ENCODE assay signal across 8 mouse cellular contexts in genomic region chr11:112781994-112782356, GRCm38 (mm10). TPM values are rescaled to one million over a fixed set of nuclear protein-coding genes. Genes with fewer than 3 reads are reported as not detected.
DNase-seq lines count a peak whose midpoint lies in the region; ATAC-seq and TF ChIP-seq lines count a peak whose summit lies in the region.

Gene Sox9 (plus strand): TSS chr11:112782224.

- 0% methylated on average over 15 of the region's 15 CpGs for WGBS in forebrain, embryonic 14.5 days
- WGBS in liver, embryonic 15.5 days (ENCODE audit: insufficient replicate concordance): 1% methylated on average over 15 of the region's 15 CpGs

- no peak for ATAC-seq in G1E (ENCODE audit: extremely low read depth, insufficient number of reproducible peaks, low FRiP score, poor library complexity, severe bottlenecking)
- ATAC-seq in forebrain, embryonic 14.5 days: peak; percentile 91
- 0 out of 2 replicates have a peak, but pooled peaks have one; percentile 44 for ATAC-seq in liver, embryonic 15.5 days (ENCODE audit: insufficient read depth)

- DNase-seq in G1E (ENCODE audit: low spot score): no peak
- peak; percentile 98 for DNase-seq in forebrain, embryonic 14.5 days (ENCODE audit: low spot score)
- DNase-seq in heart, postnatal 10 days: peak; percentile 89
- DNase-seq in kidney, postnatal 4 days: peak; percentile 78 to 88
- DNase-seq in ovary, postnatal 36 days (ENCODE audit: low spot score): peak; percentile 76
- no peak for DNase-seq in T-cell, adult 2 months (ENCODE audit: low spot score)

- no peak for TF ChIP-seq CTCF in G1E (IDR thresholded peaks at IDR 0.05; ENCODE audit: low read depth, low read length)

- no peaks in the 10 kb centered on the region for H3K4me1 ChIP-seq in G1E (ENCODE audit: insufficient read depth, low read depth, low read length)
- peaks cover 3% of the 10 kb centered on the region; the same call in 1 of the 2 replicates for H3K4me1 ChIP-seq in brown adipose tissue, adult 24 weeks (ENCODE audit: control insufficient read depth, insufficient read depth, insufficient read length, low read length)
- H3K4me1 ChIP-seq in forebrain, embryonic 14.5 days (ENCODE audit: control insufficient read depth, insufficient read depth, low read length): peaks cover 20% of the 10 kb centered on the region
- no peaks in the 10 kb centered on the region; the same call in 1 of the 2 replicates for H3K4me1 ChIP-seq in liver, embryonic 15.5 days (replicated peaks)

- H3K9ac ChIP-seq in forebrain, embryonic 14.5 days (ENCODE audit: low read length): peak within 1 kb of the TSS; percentile 76
- no peak within 1 kb of the TSS for H3K9ac ChIP-seq in liver, embryonic 15.5 days

- peaks cover 75% of the 10 kb centered on the region for H3K9me3 ChIP-seq in G1E (replicated peaks)
- no peaks in the 10 kb centered on the region for H3K9me3 ChIP-seq in forebrain, embryonic 14.5 days (replicated peaks; ENCODE audit: control insufficient read depth, low read length)
- no peaks in the 10 kb centered on the region for H3K9me3 ChIP-seq in liver, embryonic 15.5 days (replicated peaks)

- H3K27ac ChIP-seq in brown adipose tissue, adult 24 weeks (replicated peaks; ENCODE audit: low read depth, low read length): peak within 1 kb of the TSS; percentile 23
- peak within 1 kb of the TSS; percentile 87 for H3K27ac ChIP-seq in forebrain, embryonic 14.5 days (ENCODE audit: low read depth, low read length)
- H3K27ac ChIP-seq in liver, embryonic 15.5 days (replicated peaks): no peak within 1 kb of the TSS

- no peaks in the 10 kb centered on the region for H3K36me3 ChIP-seq in G1E (replicated peaks)
- H3K36me3 ChIP-seq in forebrain, embryonic 14.5 days (ENCODE audit: control insufficient read depth, insufficient read depth, low read length): peaks cover 11% of the 10 kb centered on the region
- H3K36me3 ChIP-seq in liver, embryonic 15.5 days (replicated peaks): no peaks in the 10 kb centered on the region

- H3K4me3 ChIP-seq in G1E (ENCODE audit: low read depth, low read length): peak within 1 kb of the TSS; percentile 40; the same call in 1 of the 2 replicates
- H3K4me3 ChIP-seq in brown adipose tissue, adult 24 weeks (ENCODE audit: insufficient read depth, low read depth, low read length): peak within 1 kb of the TSS; percentile 63
- peak within 1 kb of the TSS; percentile 81 for H3K4me3 ChIP-seq in forebrain, embryonic 14.5 days (ENCODE audit: low read depth, low read length)
- H3K4me3 ChIP-seq in liver, embryonic 15.5 days (replicated peaks): peak within 1 kb of the TSS; percentile 45

- peak within 1 kb of the TSS; percentile 98 for H3K4me2 ChIP-seq in forebrain, embryonic 14.5 days (ENCODE audit: low read length)
- H3K4me2 ChIP-seq in liver, embryonic 15.5 days: peak within 1 kb of the TSS; percentile 59

- intact Hi-C loops in heart, postnatal 10 days (cut with DNase I): loop anchor here (2.0 kb wide), 1 partner anchor 383 kb away; no protein-coding TSS in a partner anchor

- no peaks in the 10 kb centered on the region; the same call in 1 of the 2 replicates for H3K27me3 ChIP-seq in G1E (ENCODE audit: insufficient read depth, low read length)
- no peaks in the 10 kb centered on the region; the same call in none of the 2 replicates for H3K27me3 ChIP-seq in forebrain, embryonic 14.5 days (replicated peaks; ENCODE audit: control insufficient read depth, insufficient read depth, low read length)
- peaks cover 91% of the 10 kb centered on the region for H3K27me3 ChIP-seq in liver, embryonic 15.5 days

RNA-seq across cellular contexts. Expression of gene Sox9, which starts in this region (rescaled TPM):
- not detected in 2 replicates for total RNA-seq in G1E (2014; fragmentation: Nextera tagmentation)
- 0.05 TPM in 1 of 2 replicates, not detected in the other for total RNA-seq in G1E (2017)
- polyA plus RNA-seq in G1E (2012): not detected in 2 replicates
- polyA plus RNA-seq in brown adipose tissue, adult 24 weeks (2012; ENCODE audit: insufficient read depth, insufficient read length, missing spikeins): 0.92 and 0.99 TPM in 2 replicates
- polyA plus RNA-seq in forebrain, embryonic 14.5 days (2014; fragmentation: Nextera tagmentation; extraction: Ambion mirVana): 43.6 and 49.4 TPM in 2 replicates
- total RNA-seq in heart, postnatal 10 days (2021): 1 to 10 TPM; 6.5 to 6.7 TPM
- 0.84 and 1.2 TPM in 2 replicates for polyA plus RNA-seq in liver, embryonic 15.5 days (2015; fragmentation: Nextera tagmentation; extraction: Ambion mirVana)

Comparison
In these comparisons a context has a peak if more than half of its experiments do, and no peak if none do; other contexts are left out.
1. RNA of gene Sox9 (total RNA-seq): 6.5 to 6.7 TPM in heart, postnatal 10 days; 0.05 TPM in G1E; every median in the first group is over 4 times any median in the second.
2. RNA of gene Sox9 (polyA plus RNA-seq): 43.6 to 49.4 TPM in forebrain, embryonic 14.5 days; 0.92 to 0.99 TPM in brown adipose tissue, adult 24 weeks, 0.84 to 1.2 TPM in liver, embryonic 15.5 days and not detected in G1E; every median in the first group is over 10 times any median in the second.
3. DNase-seq: peak in forebrain, embryonic 14.5 days (single experiment), heart, postnatal 10 days (2 of 2), kidney, postnatal 4 days (2 of 2) and ovary, postnatal 36 days (single experiment); none in G1E (single experiment) and T-cell, adult 2 months (single experiment).
4. Peak in every context shown above with its lines, with median percentiles within 50 percentile points of each other: H3K4me3 ChIP-seq.